Comparison of ENCODE assay signal across 12 mouse cellular contexts in the genomic region with DNA sequence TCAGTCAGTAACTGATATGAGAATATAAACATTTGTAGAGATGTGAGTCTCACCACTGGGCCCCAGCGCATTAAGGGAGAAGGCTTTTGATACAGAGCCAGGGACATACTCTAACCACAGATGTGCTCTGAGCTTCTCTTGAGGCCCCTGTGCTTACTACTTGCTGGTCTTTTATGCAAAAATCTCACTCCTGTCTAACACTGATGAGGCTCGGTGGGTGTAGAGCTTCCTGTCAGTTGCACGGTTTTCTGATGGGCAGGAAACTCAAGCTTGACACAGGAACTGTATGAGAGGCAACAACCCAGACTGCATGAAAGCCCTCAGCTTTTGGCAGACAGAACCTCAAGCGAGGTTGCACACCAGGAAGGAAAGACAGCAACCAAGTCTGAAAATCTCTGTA.
A peak's percentile ranks its signal among the peaks of the same experiment; 100 is the strongest.
DNase-seq lines count a peak whose midpoint lies in the region; ATAC-seq and TF ChIP-seq lines count a peak whose summit lies in the region.
"Had no signal": no experiment of that assay in that cellular context is flagged by ENCODE, and none has a peak within 500 bp of the region (broad histone marks: within the 10 kb centered on the region; RNA-seq: fewer than 3 reads in every experiment).

No protein-coding gene starts in this region.

- no peak overlapping the region for H3K4me2 ChIP-seq in limb, embryonic 14.5 days (replicated peaks; ENCODE audit: low read depth, low read length, severe bottlenecking)
- H3K4me2 ChIP-seq in forebrain, embryonic 13.5 days, result no peak overlapping the region
- H3K4me2 ChIP-seq: hindbrain, embryonic 15.5 days; lung, embryonic 15.5 days had no signal

- no peak for ATAC-seq in limb, embryonic 14.5 days (ENCODE audit: low FRiP score, low read depth)
- peak; percentile 93 for ATAC-seq in activated CD4-positive, CD25-positive, alpha-beta regulatory T cell, adult 4 months
- ATAC-seq in forebrain, embryonic 13.5 days, result no peak

- H3K36me3 ChIP-seq in limb, embryonic 14.5 days (ENCODE audit: control insufficient read depth, insufficient read depth, low read length), result no peaks in the 10 kb centered on the region
- no peaks in the 10 kb centered on the region for H3K36me3 ChIP-seq in limb, embryonic 10.5 days
- no peaks in the 10 kb centered on the region for H3K36me3 ChIP-seq in forebrain, embryonic 13.5 days (ENCODE audit: poor library complexity, severe bottlenecking)
- no peaks in the 10 kb centered on the region for H3K36me3 ChIP-seq in forebrain, embryonic 10.5 days (replicated peaks)
- H3K36me3 ChIP-seq: hindbrain, embryonic 15.5 days; lung, embryonic 15.5 days had no signal

- no peaks in the 10 kb centered on the region for H3K4me1 ChIP-seq in limb, embryonic 14.5 days (ENCODE audit: control insufficient read depth, insufficient read depth, low read length)
- H3K4me1 ChIP-seq in limb, embryonic 10.5 days, result no peaks in the 10 kb centered on the region
- no peaks in the 10 kb centered on the region for H3K4me1 ChIP-seq in forebrain, embryonic 13.5 days
- H3K4me1 ChIP-seq in forebrain, embryonic 10.5 days, result peaks cover 10% of the 10 kb centered on the region
- H3K4me1 ChIP-seq: hindbrain, embryonic 15.5 days; lung, embryonic 15.5 days had no signal

- TF ChIP-seq POLR2A in limb, embryonic 14.5 days (IDR thresholded peaks at IDR 0.05; ENCODE audit: borderline replicate concordance, extremely low read depth, insufficient read depth, insufficient read length), result no peak

- no peak overlapping the region for H3K27ac ChIP-seq in limb, embryonic 14.5 days (replicated peaks; ENCODE audit: low read depth, low read length)
- H3K27ac ChIP-seq in limb, embryonic 10.5 days, result no peak overlapping the region
- no peak overlapping the region for H3K27ac ChIP-seq in forebrain, embryonic 13.5 days
- H3K27ac ChIP-seq in forebrain, embryonic 10.5 days, result no peak overlapping the region
- H3K27ac ChIP-seq: hindbrain, embryonic 15.5 days; lung, embryonic 15.5 days had no signal

- DNase-seq in limb, embryonic 14.5 days (ENCODE audit: low spot score), result peak; percentile 13
- no peak for DNase-seq in limb, embryonic 10.5 days (ENCODE audit: low spot score)
- DNase-seq in natural killer cell, adult 2 months (ENCODE audit: low spot score in 2 of 2), result peak; percentile 61 to 65
- peak; percentile 77 for DNase-seq in thymus, postnatal 25 days
- DNase-seq in forebrain, embryonic 10.5 days (ENCODE audit: extremely low spot score, low spot score), result no peak
- no peak for DNase-seq in ovary, postnatal 36 days (ENCODE audit: low spot score)
- DNase-seq: cerebellum, postnatal 14 days had no signal

- no peaks in the 10 kb centered on the region for H3K9me3 ChIP-seq in limb, embryonic 14.5 days (ENCODE audit: control insufficient read depth, low read length)
- no peaks in the 10 kb centered on the region for H3K9me3 ChIP-seq in limb, embryonic 10.5 days (replicated peaks)
- H3K9me3 ChIP-seq in forebrain, embryonic 13.5 days (replicated peaks), result no peaks in the 10 kb centered on the region
- H3K9me3 ChIP-seq in forebrain, embryonic 10.5 days, result no peaks in the 10 kb centered on the region
- H3K9me3 ChIP-seq: hindbrain, embryonic 15.5 days; lung, embryonic 15.5 days had no signal

- WGBS in limb, embryonic 14.5 days, result 67% methylated on average over 4 of the region's 4 CpGs
- 78% methylated on average over 4 of the region's 4 CpGs for WGBS in limb, embryonic 10.5 days
- WGBS in forebrain, embryonic 13.5 days, result 74% methylated on average over 4 of the region's 4 CpGs
- 76% methylated on average over 4 of the region's 4 CpGs for WGBS in forebrain, embryonic 10.5 days

- H3K27me3 ChIP-seq in limb, embryonic 14.5 days (ENCODE audit: control insufficient read depth, insufficient read depth, low read length), result no peaks in the 10 kb centered on the region
- no peaks in the 10 kb centered on the region for H3K27me3 ChIP-seq in limb, embryonic 10.5 days (ENCODE audit: low read depth, poor library complexity, severe bottlenecking)
- H3K27me3 ChIP-seq in forebrain, embryonic 13.5 days, result no peaks in the 10 kb centered on the region
- no peaks in the 10 kb centered on the region for H3K27me3 ChIP-seq in forebrain, embryonic 10.5 days (ENCODE audit: poor library complexity, severe bottlenecking)
- H3K27me3 ChIP-seq: hindbrain, embryonic 15.5 days; lung, embryonic 15.5 days had no signal

- H3K9ac ChIP-seq in limb, embryonic 14.5 days (ENCODE audit: low read depth, low read length, severe bottlenecking), result no peak overlapping the region
- H3K9ac ChIP-seq in forebrain, embryonic 13.5 days, result no peak overlapping the region
- H3K9ac ChIP-seq: hindbrain, embryonic 15.5 days; lung, embryonic 15.5 days had no signal

- H3K4me3 ChIP-seq in limb, embryonic 14.5 days (replicated peaks; ENCODE audit: low read length), result no peak overlapping the region
- no peak overlapping the region for H3K4me3 ChIP-seq in limb, embryonic 10.5 days
- no peak overlapping the region for H3K4me3 ChIP-seq in forebrain, embryonic 13.5 days
- no peak overlapping the region for H3K4me3 ChIP-seq in forebrain, embryonic 10.5 days
- H3K4me3 ChIP-seq: erythroblast, embryonic 14.5 days; hindbrain, embryonic 15.5 days; lung, embryonic 15.5 days had no signal

Comparison
In these comparisons a context has a peak if more than half of its experiments do, and no peak if none do; other contexts are left out.
1. DNase-seq: peak in limb, embryonic 14.5 days (single experiment), natural killer cell, adult 2 months (2 of 2) and thymus, postnatal 25 days (single experiment); none in limb, embryonic 10.5 days (single experiment), forebrain, embryonic 10.5 days (single experiment) and ovary, postnatal 36 days (single experiment).